Mouse (Mus musculus) lung, adult 2 months (tissue): Measurements from ENCODE around the gene Zdhhc5. TPM values are rescaled to one million over a fixed set of nuclear protein-coding genes. Genes with fewer than 3 reads are reported as not detected.
"Not testable (repeated sequence)": the region's sequence is repeated elsewhere in the genome, so short reads cannot be mapped to it uniquely, and the experiment has no call there.

ENCODE experiments used
- DNase-seq: peaks from one replicate; pipeline ENCODE4 v3.0.0; 2022
- H3K4me1 ChIP-seq: fragments of 200-500 bp; 2 replicates; pipeline ENCODE4 v1.6.1; 2011; ENCODE audit warnings: low read length; ENCODE audit not compliant: control insufficient read depth, insufficient read depth
- H3K4me3 ChIP-seq: fragments of 200-500 bp; replicated peaks from 2 replicates; pipeline ENCODE3; 2011; ENCODE audit warnings: low read depth, mild to moderate bottlenecking, control low read depth, low read length; ENCODE audit errors: extremely low read depth
- CTCF ChIP-seq: fragments of 200-500 bp; IDR thresholded peaks from 2 replicates; pipeline ENCODE4 v1.5.1; 2011; ENCODE audit warnings: mild to moderate bottlenecking, low read length, control low read depth; ENCODE audit not compliant: insufficient read depth
- POLR2A ChIP-seq: fragments of 200-500 bp; IDR thresholded peaks from 2 replicates; pipeline ENCODE4 v1.6.1; 2011; ENCODE audit warnings: low read depth, mild to moderate bottlenecking, control low read depth, low read length, borderline replicate concordance; ENCODE audit errors: extremely low read depth
- WGBS: fragments of 180-500 bp; shearing (Covaris S2); methylation state at CpG from one replicate; pipeline ENCODE4 v1.1.7; 2018; 5-methylcytosine and 5-hydroxymethylcytosine counted together
- polyA plus RNA-seq: library from polyadenylated mRNA; depleted of rRNA; stranded (reverse); fragments of >200 nt; gene quantifications from 2 replicates; pipeline ENCODE4 v1.2.3, GENCODE M21; 2012

Zdhhc5 gene
- polyA plus RNA-seq, 1 experiment: 41.4 TPM

GRCm38 (mm10) chr2:84679016-84679415 is 36.0 kb downstream of the Zdhhc5 start, which contains the start of gene Tmx2:
Gene Tmx2, minus strand, starts transcription at chr2:84679140.
- H3K4me1 ChIP-seq: no peaks in the 10 kb centered on the region; the same call in 1 of the 2 replicates
- no peak for DNase-seq
- peak within 1 kb of the TSS; percentile 70 for H3K4me3 ChIP-seq
- no peak for TF ChIP-seq POLR2A
- no peak for TF ChIP-seq CTCF
- 12% methylated on average over 8 of the region's 8 CpGs for WGBS

- TF ChIP-seq CTCF: no peak
- peak; percentile 56; the same call in 1 of the 2 replicates for TF ChIP-seq POLR2A
- Histone ChIP-seq H3K4me1 (no peaks in the 10 kb centered on the region; the same call in 1 of the 2 replicates), H3K4me3 (peak within 1 kb of the TSS; percentile 91)
- DNase-seq: peak; percentile 85
- WGBS: under 1% methylated on average over 44 of the region's 44 CpGs
Measured at GRCm38 (mm10) chr2:84677968-84678880, 36.8 kb downstream of the Zdhhc5 start, which contains the start of the genes Gm28635 and Med19. Gene Gm28635, minus strand, starts transcription at chr2:84678041. Gene Med19, plus strand, starts transcription at chr2:84678402.

GRCm38 (mm10) chr2:84677270-84677967 is 37.6 kb downstream of the Zdhhc5 start:
- H3K4me3 ChIP-seq: peak overlapping the region; percentile 91
- 8% methylated on average over 22 of the region's 22 CpGs for WGBS
- DNase-seq: no peak
- H3K4me1 ChIP-seq: no peaks in the 10 kb centered on the region; the same call in 1 of the 2 replicates
- TF ChIP-seq CTCF: 0 out of 2 replicates have a peak, but pooled peaks have one; percentile 29
- TF ChIP-seq POLR2A: no peak

- not testable (repeated sequence) for DNase-seq, H3K4me3 ChIP-seq, H3K4me1 ChIP-seq
- 73% methylated on average over 4 of the region's 5 CpGs for WGBS
Measured at GRCm38 (mm10) chr2:84671535-84671934, 43.4 kb downstream of the Zdhhc5 start.

GRCm38 (mm10) chr2:84670569-84670933 is 44.4 kb downstream of the Zdhhc5 start, which contains the start of gene Selenoh:
Gene Selenoh, minus strand, starts transcription at chr2:84670770.
- Histone ChIP-seq H3K4me1 (no peaks in the 10 kb centered on the region; the same call in 1 of the 2 replicates), H3K4me3 (peak within 1 kb of the TSS; percentile 70)
- peak; percentile 71 for DNase-seq
- TF ChIP-seq CTCF (no peak), POLR2A (peak; percentile 63; the same call in 1 of the 2 replicates)
- under 1% methylated on average over 20 of the region's 20 CpGs for WGBS

GRCm38 (mm10) chr2:84669828-84670568 is 45.0 kb downstream of the Zdhhc5 start:
- Histone ChIP-seq H3K4me3 (peak overlapping the region; percentile 70), H3K4me1 (no peaks in the 10 kb centered on the region; the same call in 1 of the 2 replicates)
- WGBS: 3% methylated on average over 37 of the region's 39 CpGs
- no peak for TF ChIP-seq POLR2A
- no peak for TF ChIP-seq CTCF
- no peak for DNase-seq

- no peak for TF ChIP-seq CTCF
- TF ChIP-seq POLR2A: no peak
- Histone ChIP-seq H3K4me1 (no peaks in the 10 kb centered on the region; the same call in 1 of the 2 replicates), H3K4me3 (no peak overlapping the region)
- 38% methylated on average over 12 of the region's 12 CpGs for WGBS
- no peak for DNase-seq
Measured at GRCm38 (mm10) chr2:84666081-84666480, 48.9 kb downstream of the Zdhhc5 start.

- H3K4me3 ChIP-seq: no peak overlapping the region
- DNase-seq: peak; percentile 48
- H3K4me1 ChIP-seq: peaks cover 2% of the 10 kb centered on the region; the same call in 1 of the 2 replicates
- 39% methylated on average over 2 of the region's 2 CpGs for whole genome bisulfite sequencing
- TF ChIP-seq CTCF (peak; percentile 10; the same call in 1 of the 2 replicates), POLR2A (no peak)
Measured at GRCm38 (mm10) chr2:84662866-84663265, 52.1 kb downstream of the Zdhhc5 start.

- no peak for DNase-seq
- 49% methylated on average over 3 of the region's 3 CpGs for WGBS
- TF ChIP-seq POLR2A: no peak
- TF ChIP-seq CTCF: peak; percentile 44; the same call in 1 of the 2 replicates
- Histone ChIP-seq H3K4me3 (no peak overlapping the region), H3K4me1 (peaks cover 2% of the 10 kb centered on the region; the same call in 1 of the 2 replicates)
Measured at GRCm38 (mm10) chr2:84660253-84660652, 54.7 kb downstream of the Zdhhc5 start.
